Mouse (Mus musculus) embryo, embryonic 10.5 days (tissue): Measurements from ENCODE around the gene Meox2.
A peak's percentile ranks its signal among the peaks of the same experiment; 100 is the strongest.
"Not testable (repeated sequence)": the region's sequence is repeated elsewhere in the genome, so short reads cannot be mapped to it uniquely, and the experiment has no call there.

ENCODE experiments used
- DNase-seq: peaks from one replicate; pipeline ENCODE4 v3.0.0-alpha.2; 2015; ENCODE audit warnings: low spot score

The Meox2 gene

GRCm38 (mm10) chr12:37108390-37108738 lies at the start of gene Meox2:
Gene Meox2, plus strand, starts transcription at chr12:37108540.
- DNase-seq, result peak; percentile 86

GRCm38 (mm10) chr12:37072636-37073035 lies 35.7 kb upstream of the Meox2 start:
- DNase-seq, result peak; percentile 50

- DNase-seq, result peak; percentile 30
Observed at GRCm38 (mm10) chr12:37077308-37077707, 31.0 kb upstream of the Meox2 start.

GRCm38 (mm10) chr12:37080005-37080404 lies 28.3 kb upstream of the Meox2 start:
- DNase-seq, result not testable (repeated sequence)

- DNase-seq, result no peak
Observed at GRCm38 (mm10) chr12:37106541-37106940, 1.8 kb upstream of the Meox2 start.

- DNase-seq, result peak; percentile 15
Observed at GRCm38 (mm10) chr12:37107150-37107549, 1.2 kb upstream of the Meox2 start.

- DNase-seq, result peak; percentile 39
Observed at GRCm38 (mm10) chr12:37107713-37108389, 489 bp upstream of the Meox2 start.

- DNase-seq, result no peak
Observed at GRCm38 (mm10) chr12:37108819-37109473, 606 bp downstream of the Meox2 start.

- DNase-seq, result peak; percentile 69
Observed at GRCm38 (mm10) chr12:37109474-37110012, 1.2 kb downstream of the Meox2 start.

- DNase-seq, result peak; percentile 19
Observed at GRCm38 (mm10) chr12:37110977-37111376, 2.6 kb downstream of the Meox2 start.

- DNase-seq, result no peak
Observed at GRCm38 (mm10) chr12:37119246-37119645, 10.9 kb downstream of the Meox2 start.

- DNase-seq, result no peak
Observed at GRCm38 (mm10) chr12:37123763-37124162, 15.4 kb downstream of the Meox2 start.

- peak; percentile 3 for DNase-seq
Observed at GRCm38 (mm10) chr12:37142080-37142703, 33.9 kb downstream of the Meox2 start.

- DNase-seq, result no peak
Observed at GRCm38 (mm10) chr12:37143879-37144278, 35.5 kb downstream of the Meox2 start.

GRCm38 (mm10) chr12:37167742-37168141 lies 59.4 kb downstream of the Meox2 start:
- DNase-seq, result no peak

- no peak for DNase-seq
Observed at GRCm38 (mm10) chr12:37173324-37173723, 65.0 kb downstream of the Meox2 start.

- DNase-seq, result peak; percentile 55
Observed at GRCm38 (mm10) chr12:37183689-37184088, 75.3 kb downstream of the Meox2 start.

- DNase-seq, result no peak
Observed at GRCm38 (mm10) chr12:37188940-37189488, 80.7 kb downstream of the Meox2 start.
